Mouse (Mus musculus) lung, postnatal 36 days (tissue): ENCODE results near the gene Cbx8.

Source experiments
- DNase-seq: peaks from one replicate; pipeline ENCODE4 v3.0.0; 2022; ENCODE audit warnings: mixed read lengths

Cbx8 gene

DNA sequence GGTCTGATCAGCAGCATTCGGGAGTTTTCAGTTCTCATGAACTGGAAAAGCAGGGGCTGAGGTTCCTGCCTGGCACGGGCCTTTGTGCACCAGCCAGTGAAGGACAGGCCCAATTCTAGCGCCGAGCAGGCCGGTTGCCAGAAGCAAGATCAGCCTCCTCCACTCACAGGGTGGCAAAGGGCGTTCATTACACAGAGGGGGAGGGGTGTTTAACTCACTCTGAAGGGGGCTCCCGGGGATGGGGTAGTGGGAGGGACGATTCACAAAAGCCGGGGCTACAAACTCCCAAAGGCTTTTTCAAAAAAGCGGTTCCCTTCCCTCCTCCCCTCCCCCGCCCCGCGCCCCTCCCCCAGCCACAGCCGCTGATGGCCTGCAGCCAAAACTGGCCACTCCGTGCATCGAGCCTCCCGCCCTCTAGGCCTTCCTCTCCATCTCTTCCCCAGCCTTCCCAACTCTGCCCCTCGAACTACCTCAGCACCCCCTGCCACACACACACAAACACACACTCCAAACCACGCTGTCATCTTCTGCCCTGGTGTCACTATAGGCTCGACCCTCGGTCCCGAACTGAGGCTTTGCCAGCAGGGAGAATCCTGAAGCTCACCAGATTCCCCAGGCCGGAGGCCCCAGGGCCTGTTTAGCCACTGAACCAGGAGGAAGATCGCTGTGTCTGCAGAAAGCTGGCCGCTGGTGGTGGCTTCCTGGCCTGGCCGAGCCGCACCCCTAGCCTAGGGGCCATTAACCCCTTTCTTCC, 38.1 kb upstream of the Cbx8 start:
- peak; percentile 65 for DNase-seq

DNA sequence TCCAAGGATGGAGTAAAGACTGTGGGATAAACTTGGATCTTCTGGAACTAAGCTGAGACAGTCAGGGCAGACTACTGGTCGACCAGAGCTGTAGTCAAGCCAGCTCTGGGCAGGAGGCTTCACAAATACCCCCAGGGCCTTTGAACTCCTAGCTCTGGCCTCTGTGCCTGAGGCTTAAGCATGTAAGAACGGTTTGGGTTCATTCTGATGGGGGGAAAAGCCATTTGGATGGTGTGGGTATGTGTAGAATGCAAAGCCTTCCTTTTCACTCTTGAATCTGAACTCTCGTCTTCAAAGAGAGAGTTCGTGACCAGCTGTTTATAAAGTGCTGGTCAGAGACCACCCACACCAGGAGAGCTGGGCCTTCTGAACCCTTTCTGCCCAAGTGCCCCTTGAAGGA, 37.0 kb upstream of the Cbx8 start:
- DNase-seq: no peak

DNA sequence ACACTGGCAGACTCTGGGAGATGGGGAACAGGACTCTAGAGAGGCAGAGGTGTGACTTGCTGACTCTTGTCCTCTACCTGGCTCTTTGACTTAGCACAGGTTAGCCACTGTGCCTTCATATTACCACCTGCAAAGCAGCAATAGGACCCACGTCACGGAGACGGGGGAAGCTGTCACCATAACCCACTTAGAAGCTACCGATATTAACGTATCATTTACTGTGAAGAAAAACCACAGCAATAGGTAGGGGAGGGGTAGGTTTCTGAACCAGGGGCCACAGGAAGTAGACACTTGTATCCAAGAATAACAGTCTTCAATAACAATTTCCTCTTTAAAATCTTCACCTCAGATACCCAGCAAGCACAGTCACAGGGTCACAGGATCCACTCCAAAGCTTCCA, 35.0 kb upstream of the Cbx8 start:
- DNase-seq: no peak

DNA sequence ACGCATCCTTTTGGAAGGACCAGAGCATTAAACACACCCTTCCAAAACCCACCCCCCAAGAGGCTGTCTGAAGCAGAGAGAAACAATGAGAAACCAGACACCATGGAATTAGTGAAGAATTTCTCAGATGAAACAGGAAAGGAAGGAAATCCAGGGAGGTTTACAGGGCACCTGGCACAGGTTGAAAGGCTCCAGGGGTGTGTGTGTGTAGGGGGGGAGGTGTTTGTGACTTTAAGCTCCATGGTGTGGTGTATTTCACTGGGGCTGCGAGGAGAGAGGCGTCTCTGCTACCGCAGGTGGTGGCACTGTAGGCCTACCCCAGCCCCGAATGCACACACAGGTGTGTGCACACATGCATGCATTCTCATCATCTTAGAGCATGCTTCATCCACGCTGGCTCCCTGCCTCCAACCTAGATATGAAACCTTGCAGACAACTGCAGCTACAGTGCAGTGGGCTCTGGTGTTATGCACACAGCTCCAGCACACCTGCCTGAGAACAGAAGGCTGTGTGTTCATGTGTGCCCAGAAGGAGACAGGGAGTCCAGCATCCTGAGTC, 33.2 kb upstream of the Cbx8 start:
- DNase-seq: no peak

DNA sequence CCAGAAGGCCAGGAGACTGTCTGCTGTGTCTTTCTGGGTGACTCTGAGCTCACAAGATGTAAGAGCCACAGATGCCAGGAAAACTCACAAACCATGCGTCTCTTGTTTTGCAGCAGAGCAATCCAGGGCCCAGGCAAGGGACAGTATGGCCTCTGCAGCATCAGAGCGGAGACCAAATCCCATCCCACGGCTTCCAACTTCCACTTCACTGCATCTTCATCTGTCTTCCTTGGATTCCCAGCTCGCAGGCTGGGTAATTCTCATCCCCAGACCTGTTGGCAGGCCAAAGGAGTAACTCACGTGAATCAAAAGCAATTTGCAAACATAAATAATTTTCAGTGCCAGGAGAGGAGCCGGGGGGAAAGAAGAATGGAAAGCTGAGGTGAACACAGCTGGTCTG, 32.2 kb upstream of the Cbx8 start:
- no peak for DNase-seq

DNA sequence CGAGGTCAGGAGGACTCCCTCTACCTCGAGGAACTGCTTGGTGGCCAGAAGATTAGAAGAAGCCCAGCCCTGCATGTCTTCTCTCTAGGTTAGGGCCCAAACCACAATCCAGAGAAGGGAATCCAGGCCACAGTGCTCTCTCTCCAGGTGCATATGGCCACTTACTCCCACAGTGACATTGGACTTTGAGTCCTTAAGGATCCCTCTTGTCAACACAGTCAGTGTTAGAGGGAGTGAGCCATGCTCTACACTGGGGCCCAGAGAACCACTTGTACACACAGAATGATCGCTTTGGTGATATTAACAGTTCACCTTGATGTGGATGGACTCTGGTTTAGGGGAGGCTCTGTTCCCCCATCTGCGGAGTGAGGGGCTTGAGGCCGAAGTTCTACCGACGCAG, 31.5 kb upstream of the Cbx8 start:
- DNase-seq: no peak

DNA sequence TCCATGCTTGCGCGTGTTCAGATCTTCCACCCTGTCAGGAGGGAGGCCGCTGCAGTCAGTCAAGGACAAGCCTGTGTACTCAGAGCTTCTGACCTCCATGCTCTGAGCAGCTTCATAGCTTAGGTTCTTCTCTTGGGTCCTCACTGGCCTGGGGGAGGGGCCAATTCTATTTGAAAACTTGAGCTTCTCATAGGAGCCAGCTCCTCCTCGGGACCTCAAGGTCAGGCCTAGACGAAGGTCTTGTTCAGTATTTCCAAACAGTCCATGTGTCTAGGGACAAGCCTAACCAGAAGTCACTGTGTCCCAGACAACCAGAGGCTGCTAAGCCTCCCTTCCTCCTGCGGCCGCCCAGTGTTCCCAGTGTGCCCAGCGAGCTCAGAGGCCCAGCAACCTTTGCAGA, 26.1 kb upstream of the Cbx8 start:
- no peak for DNase-seq

DNA sequence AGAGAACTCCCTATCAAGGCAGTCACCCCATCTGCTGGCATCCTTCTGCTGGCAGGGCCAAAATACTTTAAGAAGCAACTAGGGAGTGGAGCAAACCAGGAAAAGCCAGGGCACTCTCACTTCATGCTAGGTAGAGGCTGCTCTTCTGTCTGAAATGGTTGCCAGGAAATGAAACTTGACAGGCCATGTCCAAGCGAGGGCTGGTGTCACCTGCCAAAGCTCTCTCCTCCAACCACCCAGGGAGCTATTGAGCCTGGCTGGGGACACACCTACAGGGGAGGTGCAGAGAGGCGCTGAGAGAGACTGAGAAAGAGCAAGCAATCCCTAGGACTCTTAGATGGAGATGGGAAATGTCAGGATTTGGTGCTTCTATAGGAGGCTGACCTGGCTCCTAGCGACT, 18.5 kb upstream of the Cbx8 start:
- peak; percentile 61 for DNase-seq

DNA sequence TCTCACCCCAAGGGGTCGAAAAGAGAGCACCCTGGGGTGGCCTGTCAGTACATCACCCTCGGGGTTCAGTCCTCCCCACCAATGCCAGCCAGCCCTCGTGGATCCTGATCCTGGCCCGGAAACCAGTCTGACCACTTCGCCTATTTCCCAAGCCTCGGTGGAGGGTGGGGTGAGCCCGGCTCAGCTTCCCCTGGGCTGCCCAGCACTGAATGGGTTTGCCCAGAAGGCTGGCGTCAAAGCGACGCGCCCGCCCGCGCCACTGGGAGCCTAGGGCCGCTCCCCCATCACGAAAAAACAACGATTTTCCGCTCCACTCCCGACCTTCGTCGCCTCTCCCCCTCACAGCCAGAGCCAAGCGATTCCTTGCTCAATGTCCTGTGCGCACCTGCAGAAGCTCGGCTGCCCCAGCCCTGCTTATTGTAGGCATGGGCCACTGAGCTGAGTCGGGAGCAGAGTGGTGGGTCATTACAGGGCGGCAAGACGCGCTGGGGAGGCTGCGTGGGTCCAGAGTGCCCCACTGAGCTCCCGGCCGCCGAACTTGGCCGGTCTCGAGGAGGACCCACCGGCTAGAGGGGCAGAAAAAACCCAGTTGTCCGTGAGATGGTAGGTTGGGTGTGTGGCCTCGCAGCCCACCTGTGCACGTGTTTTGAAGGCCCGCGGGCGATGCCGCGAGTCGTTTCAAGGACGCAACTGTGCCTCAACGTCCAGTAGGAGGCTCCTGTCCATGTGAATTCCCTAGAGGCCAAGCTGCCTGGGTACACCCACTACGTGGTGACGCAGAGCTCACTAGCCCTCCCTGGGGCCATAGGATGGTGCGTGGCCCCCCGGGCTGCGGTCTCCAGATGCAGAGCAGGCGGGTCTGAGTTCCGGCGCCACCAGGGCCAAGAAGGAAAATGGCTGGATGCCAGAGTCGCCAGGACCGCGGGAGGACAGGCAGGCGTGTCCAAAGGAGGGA, 17.5 kb upstream of the Cbx8 start:
- peak; percentile 88 for DNase-seq

DNA sequence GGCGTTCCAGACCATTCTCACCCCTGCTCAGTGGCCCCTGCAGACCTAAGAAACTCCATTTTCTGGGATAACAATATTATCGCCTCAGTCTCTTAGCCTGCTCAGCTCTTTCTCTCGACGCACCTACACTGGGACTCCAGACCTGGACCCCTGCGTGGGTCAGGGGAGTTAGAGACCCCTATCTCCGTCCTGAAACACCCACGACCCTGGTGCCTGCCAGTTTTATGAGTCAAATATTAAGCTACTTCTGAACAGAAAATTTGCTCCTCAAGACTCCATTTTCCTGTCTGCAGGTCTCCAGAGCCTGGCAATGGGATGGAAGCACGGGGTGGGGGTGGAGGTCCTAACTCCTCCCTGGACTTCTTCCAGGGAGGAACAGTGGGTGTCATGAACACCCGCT, 16.5 kb upstream of the Cbx8 start:
- no peak for DNase-seq

DNA sequence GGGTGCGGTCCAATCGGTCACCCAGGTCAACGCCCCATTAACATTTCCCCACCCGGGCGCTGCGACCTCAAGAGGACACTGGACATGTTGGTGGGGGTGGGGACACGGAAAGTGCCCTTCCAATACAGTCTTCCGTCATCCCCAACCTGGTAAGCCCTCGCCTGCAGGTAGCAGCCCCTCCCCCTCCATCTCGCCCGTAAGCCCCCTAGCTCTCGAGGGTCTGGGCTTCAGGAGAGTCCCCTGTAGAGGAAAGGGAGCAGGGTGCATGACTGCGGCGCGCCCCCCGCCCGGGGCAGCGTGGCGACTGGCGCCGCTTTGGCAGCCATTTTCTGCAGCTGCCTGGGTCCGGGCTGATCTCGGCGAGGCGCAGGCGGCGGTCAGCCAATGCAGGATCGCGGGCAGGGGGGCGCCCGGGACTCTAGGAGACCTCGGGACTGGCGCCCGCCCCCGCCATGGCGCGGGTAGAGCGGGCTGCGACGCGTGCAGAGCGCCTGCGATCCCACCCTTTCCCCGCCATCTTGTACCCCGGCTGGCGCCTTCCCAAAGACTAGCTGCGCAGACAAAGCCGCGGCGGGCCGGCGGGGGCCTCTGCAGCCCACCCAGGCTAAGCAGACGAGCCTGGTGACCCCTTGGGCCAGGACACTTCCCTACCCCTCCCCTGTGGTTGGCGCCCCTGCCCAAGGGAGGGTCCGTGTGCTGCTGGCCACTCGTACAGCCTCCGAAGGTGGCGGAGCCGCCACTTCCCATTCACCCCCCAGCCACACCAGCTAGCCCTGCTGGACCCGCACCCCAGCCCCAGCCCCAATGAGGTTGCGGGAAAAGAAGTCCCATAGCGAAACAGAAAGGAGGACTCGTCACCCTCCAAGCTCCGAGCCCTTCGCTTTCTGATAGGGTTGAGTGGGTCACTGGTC, 15.8 kb upstream of the Cbx8 start:
- peak; percentile 71 for DNase-seq

DNA sequence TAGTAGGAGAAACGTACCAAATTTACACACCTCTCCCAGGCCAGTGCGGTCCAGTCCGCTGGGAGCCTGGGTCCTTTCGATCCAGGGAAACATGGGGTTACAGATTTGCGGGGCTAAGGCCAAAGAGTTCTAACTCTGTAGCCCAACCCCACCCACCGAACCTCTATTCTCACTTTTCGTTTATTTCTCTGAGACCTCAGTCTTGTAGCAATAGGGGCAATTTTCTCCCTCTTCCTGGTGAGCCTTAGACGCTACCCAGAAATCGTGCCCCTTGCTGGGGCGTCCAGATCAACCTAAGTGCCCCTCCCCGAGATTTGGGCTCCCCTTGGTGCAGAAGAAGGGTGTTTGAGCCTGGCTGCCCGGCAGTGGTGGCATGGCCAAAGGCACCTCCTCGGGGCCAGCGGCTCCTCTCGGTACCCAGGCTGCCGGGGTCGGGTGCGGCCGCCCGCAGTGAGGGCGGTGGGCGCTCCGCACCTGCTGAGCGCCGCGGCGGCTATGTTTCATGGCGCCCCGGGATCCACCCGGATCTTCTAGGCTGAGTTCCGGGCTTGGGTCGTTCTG, 14.9 kb upstream of the Cbx8 start:
- DNase-seq: no peak

DNA sequence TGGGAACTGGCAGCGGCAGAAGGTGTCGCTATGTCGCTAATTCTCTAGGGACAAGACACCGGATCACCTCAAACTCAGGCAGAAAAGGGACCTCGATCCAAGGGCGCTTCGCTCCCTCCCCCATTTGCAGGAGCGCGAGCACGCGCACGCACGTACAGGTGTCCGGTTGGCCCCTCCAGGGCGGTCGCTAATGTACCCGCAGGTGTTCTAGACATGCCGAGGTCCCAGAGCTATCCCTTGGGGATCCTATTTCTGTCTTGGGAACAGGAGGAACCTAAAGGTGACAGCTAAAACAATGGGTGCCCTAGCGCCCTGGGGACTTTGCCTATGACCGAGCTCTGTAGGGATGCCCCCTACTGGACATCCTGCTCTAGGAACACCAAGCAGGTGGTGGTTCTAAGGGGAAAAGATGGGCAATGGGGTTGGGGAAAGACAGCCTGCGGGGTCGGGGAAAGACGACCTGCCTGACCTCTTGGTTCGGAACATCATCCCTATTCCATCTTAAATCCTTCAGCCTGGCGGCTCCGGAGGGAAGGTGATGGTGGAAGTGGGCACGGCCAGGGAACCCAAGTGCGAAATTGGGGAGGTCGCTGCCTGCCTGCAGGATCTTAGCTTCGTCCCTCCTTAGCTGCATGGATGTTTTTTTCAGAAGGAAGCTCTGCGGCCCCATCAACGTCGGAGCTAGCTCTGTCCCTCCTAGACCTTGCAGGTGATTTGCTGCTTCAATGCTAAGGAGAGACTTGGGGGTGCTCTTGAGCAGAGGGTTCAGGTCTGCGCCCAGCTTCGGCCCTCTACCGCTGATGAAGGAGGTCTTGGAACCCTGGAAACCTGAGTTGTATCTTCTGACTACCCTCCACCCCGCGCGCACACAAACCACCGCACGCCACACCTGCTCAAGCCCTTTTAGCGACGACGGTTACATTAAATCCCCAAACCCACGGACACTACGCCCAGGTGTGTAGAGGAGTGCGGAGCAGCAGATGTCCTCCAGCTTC, 13.9 kb upstream of the Cbx8 start:
- peak; percentile 69 for DNase-seq

DNA sequence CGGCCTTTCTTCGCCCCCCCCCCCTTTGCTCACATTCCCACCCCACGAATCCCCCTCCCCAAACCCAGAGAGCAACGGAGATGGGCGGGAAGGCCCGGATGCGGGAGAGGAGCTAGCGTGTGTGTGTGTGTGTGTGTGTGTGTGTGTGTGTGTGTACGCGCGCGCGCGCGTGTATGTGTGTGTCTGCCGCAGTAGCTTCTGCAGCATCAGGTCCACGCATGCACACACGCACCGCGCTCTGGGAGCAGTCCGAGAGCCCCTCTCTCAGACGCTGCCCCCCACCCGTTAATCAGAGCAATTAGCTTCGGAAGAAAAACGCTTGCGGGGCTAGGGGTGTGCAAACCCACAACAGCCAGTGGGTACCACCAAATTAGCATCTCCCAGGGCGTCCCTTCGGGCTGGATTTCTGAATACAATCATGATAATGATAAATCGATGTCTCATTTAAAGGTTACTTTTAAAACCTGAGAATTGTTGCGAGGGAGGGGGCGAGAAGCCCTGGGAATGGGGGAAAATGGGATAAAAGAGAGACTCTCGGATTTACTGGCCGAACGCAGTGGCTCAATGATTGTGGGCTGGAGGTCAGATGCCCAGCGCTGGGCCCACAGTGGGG, 13.1 kb upstream of the Cbx8 start:
- no peak for DNase-seq

DNA sequence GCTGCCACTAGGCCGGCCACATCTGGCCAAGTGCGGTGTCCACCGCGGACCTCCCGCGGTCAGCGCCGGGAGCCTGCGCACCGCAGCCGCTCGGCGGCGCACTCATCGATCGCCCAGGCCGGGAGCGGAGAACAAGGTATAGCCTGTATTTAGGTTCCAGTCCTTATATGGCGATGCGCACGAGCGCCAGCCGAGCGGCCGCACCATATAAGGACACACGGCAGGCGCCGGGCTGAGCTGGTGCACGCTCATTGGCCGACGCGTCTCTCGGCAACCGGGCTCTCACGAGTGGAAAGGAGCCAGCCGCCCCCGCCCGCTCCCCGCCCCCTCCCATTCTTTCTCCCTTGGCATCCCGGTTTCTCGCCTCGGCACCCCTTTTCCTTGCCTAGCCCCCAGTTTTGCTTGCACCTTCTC, 12.5 kb upstream of the Cbx8 start:
- DNase-seq: peak; percentile 87

DNA sequence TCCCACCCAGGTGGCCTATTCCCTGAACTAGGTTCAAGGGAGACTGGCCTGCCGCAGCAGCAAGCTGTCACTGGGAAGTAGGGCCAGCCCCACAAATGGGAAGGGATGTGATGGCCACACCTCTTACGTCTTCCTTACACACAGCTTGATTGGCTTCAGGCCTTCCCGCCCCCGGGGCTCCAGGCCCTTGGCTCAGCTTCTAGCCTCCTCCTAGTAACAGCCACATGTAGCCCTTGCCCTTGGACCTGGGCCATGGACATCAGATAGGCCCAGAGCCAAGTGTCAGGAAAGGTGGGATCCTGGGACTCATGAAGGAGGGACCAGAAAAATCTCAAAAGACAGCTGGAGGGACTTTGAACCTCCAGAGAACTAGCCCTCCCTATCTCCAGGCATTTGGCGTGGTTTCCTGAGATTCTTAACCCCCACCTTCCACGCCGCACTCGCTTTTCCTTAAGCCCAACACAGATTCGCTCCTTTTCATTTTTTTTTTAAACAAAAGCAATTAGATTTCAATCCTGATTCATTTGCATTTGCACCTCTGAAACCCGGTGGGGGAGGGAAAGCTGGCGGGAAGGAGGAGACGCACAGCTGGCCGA, 12.0 kb upstream of the Cbx8 start:
- peak; percentile 56 for DNase-seq

DNA sequence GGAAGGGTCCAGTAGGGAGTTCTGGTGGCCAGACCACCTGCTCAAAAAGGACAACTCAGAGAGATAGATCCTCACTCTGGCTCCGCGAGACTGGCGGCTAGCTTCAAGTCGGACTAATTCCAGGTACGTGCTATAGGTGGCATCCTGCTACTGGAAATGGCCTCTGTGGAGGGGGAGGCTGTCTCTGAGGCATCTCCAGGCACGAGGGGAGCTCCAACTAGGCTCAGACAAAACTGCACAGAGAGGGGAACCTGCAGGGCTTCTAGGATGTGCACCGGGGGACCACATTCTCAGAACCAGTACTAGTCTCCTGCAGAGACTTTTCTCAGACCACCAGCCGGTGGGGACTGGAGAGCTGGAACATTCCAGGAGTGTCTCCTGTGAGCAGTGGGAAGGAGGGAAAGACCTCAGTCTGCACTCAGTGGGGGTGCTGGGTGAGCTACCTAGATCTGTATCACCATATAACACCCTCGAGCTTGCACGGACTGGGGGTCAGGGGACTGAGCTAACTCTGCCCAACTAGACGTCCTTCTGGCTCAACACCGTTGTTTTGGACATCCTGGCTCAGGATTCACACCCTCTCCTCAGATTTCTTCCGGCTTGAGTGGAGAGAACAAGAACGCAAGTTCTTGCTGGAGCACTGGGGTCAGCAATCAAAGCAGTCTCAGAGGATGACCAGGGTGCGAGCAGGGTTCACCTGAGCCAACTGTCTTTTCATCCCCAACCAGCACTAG, 11.3 kb upstream of the Cbx8 start:
- peak; percentile 62 for DNase-seq

DNA sequence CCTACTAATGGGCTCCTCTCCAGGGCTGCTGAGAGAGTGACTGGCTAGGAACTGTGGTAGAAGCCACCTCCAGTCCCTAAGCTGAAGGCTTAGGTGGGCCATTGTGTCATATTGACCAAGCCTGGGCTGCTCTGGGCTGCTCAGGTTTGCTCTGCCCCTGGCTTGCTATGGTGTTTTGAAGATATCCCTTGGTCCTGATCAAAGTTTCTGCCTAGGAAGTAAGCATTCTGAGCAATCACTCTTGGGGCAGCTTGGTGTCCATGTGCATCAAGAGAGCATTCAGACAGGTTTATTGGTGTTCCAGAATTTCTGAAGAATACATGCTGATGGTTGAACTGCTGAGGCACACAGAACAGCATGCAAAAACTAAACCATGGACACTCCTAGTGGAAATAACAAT, 10.7 kb upstream of the Cbx8 start:
- DNase-seq: no peak

DNA sequence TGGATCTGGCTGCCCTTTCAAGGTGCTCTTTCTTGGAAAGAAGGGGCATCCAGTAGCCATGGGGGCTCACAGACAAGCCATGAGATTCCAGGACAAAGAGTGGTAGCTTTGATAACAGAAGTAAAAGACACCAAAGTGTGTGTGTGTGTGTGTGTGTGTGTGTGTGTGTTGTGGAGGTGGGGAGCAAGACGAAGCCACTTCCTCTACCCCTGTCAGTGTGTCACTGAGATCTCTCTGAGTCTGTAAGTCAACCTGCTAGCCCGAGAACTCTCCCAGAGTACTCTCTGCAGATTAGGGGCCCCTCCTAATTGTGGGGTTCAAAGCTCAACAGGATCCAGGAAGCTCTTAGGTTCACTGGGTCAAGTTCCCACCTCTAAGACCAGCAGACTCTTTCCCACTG, 9.6 kb upstream of the Cbx8 start:
- no peak for DNase-seq

DNA sequence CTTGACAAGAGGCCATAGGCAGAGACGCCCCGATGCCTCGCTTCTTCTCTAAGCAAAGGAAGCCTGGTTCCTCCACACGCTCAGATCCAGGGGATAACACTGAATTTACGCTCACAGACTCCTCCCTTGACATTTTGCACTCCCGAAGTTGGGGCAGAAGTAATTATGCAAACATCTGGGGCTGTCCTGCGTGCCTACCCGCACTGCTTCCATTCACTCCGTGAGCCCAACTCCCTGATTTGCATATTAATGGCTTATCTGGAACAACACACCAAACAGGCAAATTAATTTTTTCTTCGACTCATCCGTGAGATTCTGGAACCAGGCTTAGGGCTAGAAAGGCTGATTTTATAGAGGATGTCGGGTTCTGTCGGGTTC, 7.4 kb upstream of the Cbx8 start:
- DNase-seq: no peak
